Mouse (Mus musculus) lung, postnatal 25 days (tissue): ENCODE measurements around the gene Cnnm3.
"Not testable (repeated sequence)": the region's sequence is repeated elsewhere in the genome, so short reads cannot be mapped to it uniquely, and the experiment has no call there.

ENCODE experiments used
- DNase-seq: peaks from one replicate; pipeline ENCODE4 v3.0.0; 2022; ENCODE audit warnings: low spot score

The Cnnm3 gene

GRCm38 (mm10) chr1:36536783-36537182 is 25.1 kb downstream of the Cnnm3 start, which contains the start of gene Ankrd23:
Gene Ankrd23, minus strand, starts transcription at chr1:36536883.
- DNase-seq: not testable (repeated sequence)

DNA sequence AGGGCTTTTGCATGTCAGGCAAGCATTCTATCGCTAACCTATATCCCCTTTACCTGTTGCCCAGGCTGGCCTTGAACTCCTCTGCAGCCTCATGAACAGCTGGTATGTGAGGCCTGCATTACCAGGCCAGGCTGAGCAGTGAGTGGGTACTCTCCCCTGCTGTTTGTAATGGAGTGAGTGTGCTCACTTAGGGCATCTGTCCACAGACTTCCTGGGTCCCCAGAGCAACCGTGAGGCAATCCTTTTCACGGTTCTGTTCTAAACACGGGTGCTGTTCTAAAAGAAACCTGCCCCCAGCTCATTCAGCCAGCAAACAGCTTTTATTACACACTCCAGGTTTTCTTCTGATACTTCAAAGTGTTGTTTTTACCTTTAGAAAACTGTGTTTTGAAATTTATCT is 27.1 kb downstream of the Cnnm3 start:
- DNase-seq: no peak

GRCm38 (mm10) chr1:36539186-36539585 is 27.5 kb downstream of the Cnnm3 start, which contains the start of gene Gm42417:
Gene Gm42417, minus strand, starts transcription at chr1:36539429.
- peak; percentile 92 for DNase-seq

- no peak for DNase-seq
Measured at GRCm38 (mm10) chr1:36540132-36540531, 28.5 kb downstream of the Cnnm3 start.

GRCm38 (mm10) chr1:36540807-36541206 is 29.1 kb downstream of the Cnnm3 start:
- DNase-seq: no peak

- DNase-seq: no peak
Measured at GRCm38 (mm10) chr1:36541844-36542243, 30.2 kb downstream of the Cnnm3 start.

DNA sequence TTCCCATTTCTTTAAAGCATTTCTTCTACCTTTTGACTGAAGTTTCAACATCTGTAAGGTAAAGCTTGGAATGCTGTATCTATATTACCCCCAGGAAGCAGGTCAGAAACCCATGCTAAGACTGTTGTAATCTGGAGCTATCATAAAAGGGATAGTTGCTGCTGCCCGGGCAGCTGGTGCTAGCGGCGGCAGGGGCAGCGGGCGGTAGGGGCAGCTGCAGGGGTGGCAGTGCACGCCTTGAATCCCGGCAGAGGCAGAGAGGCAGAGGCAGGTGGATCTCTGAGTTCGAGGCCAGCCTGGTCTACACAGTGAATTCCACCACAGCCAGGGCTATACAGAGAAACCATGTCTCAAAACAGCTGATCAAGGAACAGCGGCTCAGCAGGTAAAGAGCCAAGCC is 31.3 kb downstream of the Cnnm3 start:
- DNase-seq: no peak

- DNase-seq: no peak
Measured at GRCm38 (mm10) chr1:36545382-36545781, 33.7 kb downstream of the Cnnm3 start.

DNA sequence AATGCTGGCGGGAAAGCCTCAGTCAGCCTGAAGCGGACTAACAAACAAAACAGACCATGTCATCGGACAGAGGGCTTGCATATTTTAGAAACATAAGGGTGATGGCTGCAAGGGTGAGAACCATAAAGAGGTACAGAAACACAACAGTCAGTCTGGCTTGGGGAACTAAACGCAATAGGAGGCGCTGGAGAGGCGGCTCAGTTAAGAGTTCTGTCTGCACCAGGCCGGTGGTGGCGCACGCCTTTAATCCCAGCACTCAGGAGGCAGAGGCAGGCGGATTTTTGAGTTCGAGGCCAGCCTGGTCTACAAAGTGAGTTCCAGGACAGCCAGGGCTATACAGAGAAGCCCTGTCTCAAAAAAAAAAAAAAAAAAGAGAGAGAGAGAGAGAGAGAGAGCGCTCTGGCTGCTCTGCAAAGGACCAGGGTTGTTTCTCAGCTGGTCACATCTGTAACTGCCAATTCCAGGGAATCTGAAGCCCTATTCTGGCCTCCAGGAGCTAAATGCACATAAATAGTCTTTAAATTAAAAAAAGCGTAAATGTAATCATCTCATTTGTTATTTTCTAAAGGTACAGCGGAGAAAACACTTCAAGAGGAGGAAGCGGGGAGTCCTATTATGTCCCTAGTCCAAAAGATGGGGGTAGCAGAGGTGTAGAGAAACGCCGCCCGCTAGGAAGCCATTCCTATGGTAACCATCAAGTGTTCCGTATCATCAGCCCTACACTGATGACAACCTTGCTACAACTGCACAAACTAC is 34.4 kb downstream of the Cnnm3 start:
- DNase-seq: no peak

GRCm38 (mm10) chr1:36546888-36547471 is 35.3 kb downstream of the Cnnm3 start, which contains the start of gene Ankrd39:
Gene Ankrd39, minus strand, starts transcription at chr1:36547445.
- peak; percentile 99 for DNase-seq

DNA sequence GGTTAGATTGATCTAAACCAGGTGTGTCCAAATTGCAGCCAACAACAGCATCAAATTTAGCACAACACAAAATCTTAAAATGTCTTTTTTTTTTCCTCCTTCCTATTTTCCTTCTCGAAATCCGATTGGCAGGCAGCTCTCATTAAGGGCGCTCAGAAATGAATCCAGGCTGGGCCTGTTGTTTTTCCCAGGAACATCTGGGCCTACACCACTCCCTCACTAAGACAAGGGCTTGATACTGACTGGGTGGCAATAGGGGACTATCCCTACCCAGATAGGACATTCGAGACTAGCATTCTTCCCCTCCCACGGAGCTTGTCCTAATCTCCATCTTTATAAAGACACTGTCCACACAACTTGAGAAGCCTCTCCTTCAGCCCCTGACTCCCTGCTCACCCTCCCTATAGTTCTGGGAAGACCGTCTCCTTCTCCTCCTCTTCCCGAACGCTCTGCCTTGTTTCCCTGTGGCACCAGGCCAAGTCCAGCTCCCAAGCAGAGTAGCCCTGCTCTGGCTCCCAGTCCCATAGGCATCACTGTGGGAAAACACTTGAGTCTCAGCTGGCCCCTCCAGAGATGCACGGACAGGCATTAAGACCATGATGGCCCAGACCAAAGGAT is 36.4 kb downstream of the Cnnm3 start:
- no peak for DNase-seq

DNA sequence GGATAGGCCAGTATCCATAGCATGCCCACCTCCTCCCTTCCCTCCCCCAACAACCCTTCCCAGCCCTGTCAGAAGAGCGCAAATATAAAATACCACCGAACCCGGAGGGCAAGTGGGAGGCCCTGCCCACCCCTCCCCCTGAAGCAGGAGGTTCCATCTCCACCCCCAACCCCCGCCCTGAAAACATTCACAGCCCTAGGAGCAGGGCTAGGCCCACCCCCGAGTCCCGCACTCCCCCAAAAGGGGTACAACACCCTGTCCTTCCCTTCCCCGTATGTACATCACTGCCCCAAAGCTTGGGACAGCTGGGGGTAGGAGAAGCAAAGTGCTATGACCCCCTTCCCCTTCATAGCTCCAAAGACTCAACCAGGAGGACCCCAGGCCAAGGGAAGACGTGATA is 37.1 kb downstream of the Cnnm3 start:
- DNase-seq: no peak

DNA sequence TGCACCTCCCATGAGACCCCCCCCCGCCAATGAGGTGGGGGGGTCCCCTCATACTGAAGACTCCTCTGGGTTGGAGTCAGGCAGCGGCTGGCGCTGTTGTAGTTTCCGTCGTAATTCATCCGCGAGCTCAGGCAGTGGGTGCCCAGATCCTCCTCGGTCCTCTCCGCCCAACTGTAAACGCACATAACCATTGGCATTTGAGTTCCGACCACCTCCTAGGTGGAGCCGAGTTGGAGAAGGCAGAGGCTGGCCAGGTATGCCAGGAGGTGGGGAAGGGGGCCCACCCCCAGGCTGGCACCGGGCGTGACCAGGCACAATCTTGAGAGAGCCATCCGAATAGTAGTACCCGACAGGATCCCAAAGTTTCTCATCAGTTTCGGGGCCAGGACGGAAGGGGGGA is 37.8 kb downstream of the Cnnm3 start:
- no peak for DNase-seq

DNA sequence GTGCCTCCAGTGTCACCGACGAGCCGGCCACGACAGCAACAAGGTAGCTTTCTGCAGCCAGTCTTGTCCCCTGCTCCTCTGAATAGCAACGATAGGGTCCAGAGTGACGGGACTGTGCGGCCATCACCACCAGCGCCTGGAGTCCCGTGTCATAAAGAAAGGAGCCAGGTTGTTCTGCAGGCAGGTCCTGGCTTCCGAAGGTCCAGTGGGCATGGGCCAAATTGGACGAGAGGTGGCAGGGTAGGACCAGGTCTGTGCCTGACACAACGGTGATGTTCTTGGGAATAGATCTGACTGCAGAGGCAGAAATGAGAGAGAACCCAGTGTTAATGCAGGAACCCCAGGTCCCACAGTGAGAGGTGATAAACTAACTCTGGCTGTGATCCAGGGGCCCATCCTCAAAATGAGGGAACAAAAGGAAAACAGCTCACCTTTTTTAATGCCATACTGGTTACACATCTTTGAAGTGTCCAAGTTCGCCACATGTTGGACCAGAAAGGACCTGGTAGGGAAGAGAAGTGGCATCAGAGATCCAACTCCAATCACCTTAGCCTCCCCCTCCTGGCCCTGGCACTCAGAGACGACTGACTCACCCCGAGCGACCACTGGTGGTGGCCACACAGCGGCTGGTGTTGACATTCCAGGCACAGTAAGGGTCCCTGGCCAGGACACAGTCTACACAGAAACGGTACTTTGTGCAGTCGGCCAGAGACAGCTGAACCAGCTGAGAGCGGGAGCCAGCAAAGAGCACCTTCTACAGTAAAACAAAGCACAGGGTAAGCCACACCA is 38.6 kb downstream of the Cnnm3 start:
- no peak for DNase-seq

GRCm38 (mm10) chr1:36551904-36552303 is 40.2 kb downstream of the Cnnm3 start:
- no peak for DNase-seq

DNA sequence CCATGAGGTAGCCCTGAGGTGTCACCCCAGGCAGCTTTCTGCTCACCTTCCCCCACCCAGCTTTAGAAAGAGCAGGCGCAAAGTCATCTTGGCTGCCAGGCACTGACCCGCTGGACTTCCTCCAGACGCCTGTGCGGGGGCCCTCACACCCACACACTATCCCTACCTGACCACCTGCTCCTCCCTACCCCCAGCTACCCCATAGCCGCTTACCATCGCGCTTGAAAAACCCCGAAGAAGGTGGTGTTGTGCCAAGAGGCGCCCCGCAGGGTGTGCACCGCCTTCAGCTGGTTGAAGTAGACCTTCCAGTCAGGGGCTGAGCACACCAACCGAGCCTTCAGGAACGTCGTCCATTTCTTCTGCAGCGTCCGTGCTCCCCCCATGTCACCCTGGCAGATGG is 40.8 kb downstream of the Cnnm3 start:
- DNase-seq: no peak

GRCm38 (mm10) chr1:36554633-36555399 is 43.1 kb downstream of the Cnnm3 start:
- DNase-seq: no peak

DNA sequence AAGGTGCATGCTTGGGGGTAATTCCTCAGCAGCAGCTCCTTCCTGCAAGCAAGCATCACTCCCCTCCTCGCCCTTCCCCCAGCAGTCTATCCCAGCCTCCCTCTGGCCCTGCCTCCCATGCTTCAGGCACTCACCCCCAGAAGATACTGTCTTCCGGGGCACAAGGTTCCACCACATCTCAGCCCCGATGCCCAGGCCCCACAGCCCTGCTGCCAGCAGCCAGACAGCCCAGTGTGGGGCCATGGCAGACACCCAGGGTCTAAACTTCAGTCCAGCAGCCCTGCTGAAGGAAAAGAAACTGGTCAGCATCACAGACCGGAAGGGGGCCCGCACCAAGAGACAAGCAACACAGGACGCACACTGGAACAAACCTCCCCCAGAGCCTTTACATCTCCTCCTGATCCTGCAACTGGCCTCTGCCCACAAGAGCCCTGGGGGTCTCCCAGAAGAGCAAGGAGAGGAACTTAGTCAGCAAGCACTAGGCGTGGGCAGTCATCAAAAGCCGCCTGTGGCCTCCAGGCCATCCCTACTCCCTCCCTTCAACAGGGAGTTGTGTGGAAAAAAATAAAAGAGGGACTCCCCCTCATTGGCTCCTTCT is 44.2 kb downstream of the Cnnm3 start:
- DNase-seq: no peak

- peak; percentile 91 for DNase-seq
Measured at GRCm38 (mm10) chr1:36556553-36557456, 45.1 kb downstream of the Cnnm3 start.

DNA sequence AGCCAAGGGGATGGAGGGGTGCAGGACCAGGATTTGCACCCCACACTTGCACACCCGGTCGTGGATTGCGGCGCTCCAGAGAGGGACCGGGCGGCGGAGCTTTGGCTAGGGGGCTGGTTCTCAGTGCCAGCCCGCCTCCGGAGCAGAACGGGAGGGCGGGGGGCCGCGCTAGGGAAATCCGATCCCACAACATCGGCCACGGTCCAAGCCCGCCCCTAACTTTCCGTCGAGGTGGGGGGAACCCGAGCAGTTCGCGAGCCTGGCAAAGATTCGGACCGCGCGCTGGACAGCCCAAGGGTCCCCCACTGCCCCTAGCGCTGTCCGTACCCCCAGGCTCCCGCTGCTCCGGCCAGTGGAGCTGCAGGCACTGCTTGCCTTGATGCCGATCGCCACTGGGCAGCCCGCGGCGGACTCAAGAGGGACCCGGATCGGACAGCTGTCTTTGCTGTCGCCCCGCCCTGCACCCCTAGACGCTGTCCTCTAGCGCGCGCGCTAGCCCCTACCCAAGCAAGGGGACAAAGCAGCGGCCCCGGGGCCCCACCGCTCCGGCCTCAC is 45.9 kb downstream of the Cnnm3 start:
- peak; percentile 88 for DNase-seq
